Mouse (Mus musculus): ENCODE data around the gene Spaca6.

GRCm38 (mm10) chr17:17836101-17836500, 9.1 kb downstream of the Spaca6 start:
- no peak for TF ChIP-seq CTCF (IDR thresholded peaks at IDR 0.05; ENCODE audit: low read depth)
- no peak for TF ChIP-seq EP300 (optimal IDR thresholded peaks at IDR 0.05)
